Mouse (Mus musculus): ENCODE measurements at regions not wholly inside any gene's neighbourhood (a gene's known extent, or its start where the extent isn't known, plus 50 kb on each side); places are given as distances from the start of the nearest gene placed in this dataset.

DNA sequence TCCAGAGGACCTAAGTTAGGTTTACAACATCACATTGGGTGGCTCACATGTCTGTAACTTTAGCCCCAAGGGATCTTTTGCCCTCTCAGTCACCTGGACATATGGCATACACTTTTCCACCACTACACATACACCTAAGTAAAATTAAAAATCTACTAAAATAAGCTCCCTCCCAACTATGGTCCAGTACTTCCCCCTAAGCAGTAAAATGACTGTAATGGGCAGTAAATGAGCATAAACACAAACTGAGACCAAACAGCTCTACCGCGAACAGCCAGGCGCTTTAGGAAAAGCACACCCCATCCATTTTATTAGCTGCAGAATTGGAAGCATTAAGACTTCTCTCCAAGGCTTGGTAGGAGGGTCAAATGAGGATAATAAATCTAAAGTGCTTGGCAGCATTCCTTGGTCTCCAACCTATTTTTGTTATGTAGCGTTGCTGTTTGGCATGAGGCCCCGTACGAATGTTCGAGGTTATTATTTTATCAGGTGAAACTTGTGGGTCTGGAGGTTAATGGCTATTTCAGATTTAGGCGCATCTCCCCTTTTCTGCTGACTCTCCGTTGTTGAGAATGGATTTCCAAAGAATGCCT is 157.5 kb upstream of the Eif4g2 start:
- peak; percentile 70 to 72 for DNase-seq

DNA sequence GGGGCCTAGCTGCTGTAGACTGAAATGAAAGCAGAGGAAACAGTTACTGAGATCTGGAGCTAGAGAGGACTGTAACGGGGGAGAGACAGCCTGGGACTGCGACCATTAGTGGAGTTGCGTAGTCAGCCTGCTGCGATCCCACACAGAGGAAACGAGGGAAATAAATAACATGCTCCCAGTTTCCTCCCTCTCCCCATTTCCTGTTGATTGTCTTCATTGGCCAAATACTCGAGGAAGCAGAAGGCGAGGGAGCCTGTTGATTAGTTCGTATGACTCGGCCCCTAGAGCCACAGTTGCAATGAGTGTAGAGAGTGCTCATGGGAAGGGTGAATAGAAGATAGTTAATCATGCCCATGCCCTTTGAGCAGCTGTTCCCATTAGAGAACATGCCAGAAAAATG is 155.0 kb upstream of the Eif4g2 start:
- DNase-seq: peak; percentile 30 to 39

DNA sequence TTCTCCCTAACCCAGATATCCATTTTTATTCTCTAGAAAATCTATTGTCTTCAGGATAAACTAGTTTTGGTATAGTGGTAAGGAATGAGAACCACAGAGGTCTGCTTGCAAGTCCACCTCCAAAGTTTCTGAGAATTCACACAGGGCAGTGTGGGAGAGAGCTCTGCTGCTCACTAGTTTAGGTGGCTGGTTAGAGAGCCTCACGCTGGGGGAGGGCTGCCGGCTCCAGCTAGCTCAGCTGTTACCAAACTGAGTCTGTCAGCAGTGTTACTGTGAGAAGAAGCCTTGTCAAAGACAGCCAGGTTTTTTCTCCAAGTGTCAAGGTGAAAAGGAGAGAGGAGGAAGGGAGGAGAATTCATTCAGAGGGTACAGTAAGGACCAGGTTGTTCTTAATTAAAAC is 147.8 kb upstream of the Eif4g2 start:
- peak in 1 of 2 experiments; percentile 26 for DNase-seq

DNA sequence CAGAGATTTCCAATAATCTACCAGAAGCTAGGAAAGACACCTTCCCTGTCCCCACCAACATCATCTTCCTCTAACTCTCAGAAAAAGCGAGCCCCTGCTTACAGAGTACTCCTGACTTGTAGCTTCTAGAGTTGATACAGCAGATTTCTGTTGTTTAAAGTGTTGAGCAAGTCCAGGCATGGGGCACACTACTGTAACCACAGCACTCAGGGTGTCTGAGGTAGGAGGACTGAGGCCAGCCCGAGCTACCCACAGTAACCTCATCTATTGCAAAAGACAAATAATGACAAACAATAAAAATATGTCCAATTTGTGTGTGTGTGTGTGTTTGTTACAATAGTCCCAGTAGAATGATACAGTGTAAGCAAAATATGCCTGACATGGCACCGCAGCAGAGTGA is 144.3 kb upstream of the Eif4g2 start:
- DNase-seq: no peak

DNA sequence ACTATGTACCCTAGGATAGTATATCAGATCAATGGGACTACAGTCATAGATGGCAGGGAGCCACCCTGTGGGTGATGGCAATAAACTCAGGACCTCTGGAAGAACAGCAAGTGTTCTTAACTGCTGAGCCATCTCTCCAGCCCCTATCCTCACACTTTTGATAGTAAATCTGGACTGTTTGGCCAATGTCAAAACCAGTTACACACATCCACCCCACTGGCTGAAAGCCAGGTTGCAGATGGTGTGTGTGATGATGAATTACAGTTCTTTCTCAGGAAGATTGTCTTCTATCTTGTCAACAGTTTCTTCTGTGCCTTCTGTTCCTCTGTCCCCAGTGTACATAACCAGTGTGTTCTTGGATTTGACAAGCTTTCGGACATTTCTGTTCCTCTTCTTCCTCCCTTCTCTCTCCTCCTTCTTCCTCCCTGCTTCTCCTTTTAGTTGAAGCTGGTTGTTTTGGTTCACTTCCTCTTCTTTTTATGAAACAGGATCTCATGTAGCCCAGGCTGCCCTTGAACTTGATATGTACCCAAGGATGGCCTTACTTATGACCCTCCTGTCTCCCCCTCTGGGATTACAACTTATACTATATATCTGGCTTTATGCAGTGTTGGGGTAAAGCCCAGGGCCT is 143.3 kb upstream of the Eif4g2 start:
- DNase-seq: no peak

DNA sequence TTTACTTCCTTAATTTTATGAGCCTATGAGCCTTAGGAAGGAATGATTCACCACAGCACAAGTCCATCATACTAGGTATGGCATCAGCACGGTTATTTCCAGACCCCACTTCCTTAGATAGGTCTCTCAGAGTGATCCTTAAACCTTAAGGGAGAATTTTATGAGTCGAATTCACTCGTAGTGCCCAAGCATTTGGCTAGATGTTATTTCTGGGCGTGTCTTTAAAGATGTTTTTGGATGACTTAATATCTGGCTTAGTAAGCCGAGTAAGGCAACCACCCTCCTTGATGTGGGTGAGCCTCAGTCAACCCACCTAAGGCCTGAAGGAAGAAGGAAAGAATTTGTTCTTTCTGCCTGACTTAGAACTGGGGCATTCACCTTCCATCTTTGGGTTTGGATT is 132.8 kb upstream of the Eif4g2 start:
- DNase-seq: no peak

DNA sequence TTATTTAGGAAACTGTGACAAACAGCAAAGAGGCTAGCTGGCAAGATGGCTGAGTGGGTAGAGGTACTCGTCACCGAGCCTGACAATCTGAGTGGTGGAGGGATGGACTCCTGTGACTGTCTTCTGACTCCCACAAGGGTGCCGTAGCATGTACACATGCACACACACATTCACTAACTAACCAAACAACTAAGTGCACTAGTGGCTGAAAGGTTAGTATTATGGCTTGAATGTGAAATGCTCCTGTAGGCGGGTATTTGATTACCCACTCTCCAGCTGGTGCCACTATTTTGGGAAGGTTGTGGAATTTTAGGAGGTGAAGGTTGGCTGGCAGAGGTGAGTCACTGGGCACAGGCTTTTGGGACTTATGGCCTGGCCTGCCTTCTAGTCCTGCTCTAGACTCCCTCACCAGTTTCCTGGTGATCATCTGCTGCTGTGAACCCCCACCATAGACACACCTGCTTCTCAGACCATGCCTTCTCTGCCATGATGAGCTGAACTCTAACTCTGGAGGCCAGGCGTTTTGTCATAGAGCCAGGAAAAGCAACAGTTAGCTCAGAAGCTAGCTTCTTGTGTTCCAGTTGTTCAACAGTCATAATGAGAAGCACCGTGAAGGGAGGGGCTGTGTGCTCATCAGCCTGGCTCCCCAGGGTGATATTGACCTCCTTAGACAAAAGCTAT is 131.5 kb upstream of the Eif4g2 start:
- no peak for DNase-seq

DNA sequence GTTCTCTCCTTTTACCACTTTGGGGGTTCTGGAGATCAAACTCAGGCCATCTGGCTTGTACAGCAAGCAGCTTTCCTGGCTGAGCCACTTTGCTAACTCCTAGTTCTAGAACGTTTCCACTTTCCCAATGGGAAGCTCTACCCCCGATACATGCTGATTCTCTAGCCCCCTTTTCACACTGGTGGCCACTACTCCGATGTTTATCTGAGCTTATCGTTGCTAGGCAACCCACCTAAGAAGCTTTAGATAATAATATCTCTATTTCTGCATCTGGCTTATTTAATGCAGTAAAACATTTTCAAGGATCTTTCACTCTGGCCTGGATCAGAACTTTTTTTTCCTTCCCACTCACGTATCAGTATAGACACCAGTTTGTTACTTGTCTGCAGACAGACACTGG is 129.4 kb upstream of the Eif4g2 start:
- DNase-seq: no peak

DNA sequence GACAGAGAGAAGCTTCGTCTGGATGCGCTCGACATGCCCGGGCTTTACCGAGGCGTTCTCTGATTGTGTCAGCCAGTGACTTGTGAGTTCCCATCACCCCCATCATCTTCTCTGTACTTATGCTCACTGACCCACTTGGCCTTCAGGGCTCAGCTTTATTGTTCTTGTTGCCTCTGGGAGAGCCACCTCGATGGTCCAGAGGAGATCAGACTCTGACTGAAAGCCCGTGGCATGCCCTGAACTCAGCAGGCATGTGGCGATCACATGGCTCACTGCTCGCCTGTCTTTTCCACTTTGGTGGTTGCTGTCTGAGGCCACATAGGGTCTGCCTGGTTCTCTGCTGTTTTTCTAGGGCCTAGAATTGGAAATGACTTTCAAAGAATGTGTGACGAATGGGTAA is 128.8 kb upstream of the Eif4g2 start:
- no peak for DNase-seq

DNA sequence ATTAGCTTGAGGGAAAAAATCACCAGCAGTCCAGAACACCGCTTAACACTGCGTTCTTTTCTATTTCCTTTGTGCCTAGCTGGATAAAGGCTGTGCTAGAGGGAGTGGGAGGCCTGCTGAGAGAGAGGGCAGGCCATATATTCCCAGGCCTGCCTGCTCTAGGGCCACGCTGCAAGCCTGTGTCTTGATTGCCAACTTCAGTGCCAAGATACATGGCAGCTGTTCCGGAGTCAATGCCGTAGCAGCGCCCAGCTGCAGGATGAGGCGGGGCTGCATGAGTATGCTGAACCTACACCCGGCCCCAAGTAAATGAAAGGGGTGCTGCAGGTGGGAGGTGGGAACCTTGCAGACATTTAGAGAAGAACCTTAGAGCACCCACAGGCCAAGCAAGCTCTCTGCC is 127.5 kb upstream of the Eif4g2 start:
- no peak for DNase-seq

DNA sequence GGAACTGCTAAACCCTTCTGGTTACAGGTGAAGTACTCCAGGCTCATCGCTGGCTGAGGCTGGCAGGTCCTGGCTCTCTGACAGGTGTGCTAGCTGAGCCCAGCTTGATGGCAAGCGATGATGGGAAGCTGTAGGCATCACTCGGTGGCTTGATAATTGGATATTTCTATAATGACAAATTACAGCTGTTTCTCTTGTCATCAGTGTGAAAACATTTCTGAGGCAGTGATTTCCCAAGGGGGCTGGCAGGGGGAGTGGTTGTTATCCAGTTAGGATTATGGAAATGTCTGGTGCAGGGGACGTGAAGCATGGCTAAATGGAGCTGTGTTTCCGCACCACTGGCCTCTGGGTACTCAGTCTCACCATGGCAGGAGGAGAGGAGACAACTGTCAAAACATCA is 123.0 kb upstream of the Eif4g2 start:
- DNase-seq: no peak

DNA sequence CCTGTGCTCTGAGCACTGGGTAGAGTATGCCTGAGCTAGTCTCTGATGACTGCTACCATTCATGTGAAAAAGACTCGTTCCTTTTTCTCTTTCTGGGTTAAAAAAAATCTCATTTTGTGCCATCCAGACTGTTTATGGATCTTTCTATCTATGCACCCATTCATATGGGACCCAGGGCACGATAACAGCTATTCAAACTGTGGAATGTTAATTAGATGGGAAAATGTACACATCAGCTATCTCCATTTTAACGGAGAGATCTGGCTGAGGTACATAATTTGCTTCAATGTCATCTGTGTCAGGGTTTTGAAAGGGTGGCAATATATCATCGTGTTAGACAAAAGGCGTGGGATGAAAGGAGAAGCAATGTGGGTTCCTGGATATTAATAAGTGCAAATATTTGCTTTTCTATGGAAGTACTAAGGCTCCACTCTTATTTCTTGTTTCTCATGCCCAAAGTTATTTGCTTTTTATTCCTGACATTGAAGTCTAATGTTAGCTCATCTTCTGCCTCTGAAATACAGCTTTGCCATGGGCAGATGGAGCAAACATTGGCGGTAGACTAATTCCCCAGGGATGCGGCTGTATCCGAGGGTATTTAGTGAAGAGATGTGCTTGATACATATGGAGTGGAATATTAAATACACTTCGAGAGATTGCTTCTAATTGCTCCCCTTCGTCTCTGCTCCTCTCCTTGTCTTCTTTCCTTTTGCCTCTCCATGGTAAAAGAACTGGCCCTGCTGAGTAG is 116.0 kb upstream of the Eif4g2 start:
- DNase-seq: no peak

DNA sequence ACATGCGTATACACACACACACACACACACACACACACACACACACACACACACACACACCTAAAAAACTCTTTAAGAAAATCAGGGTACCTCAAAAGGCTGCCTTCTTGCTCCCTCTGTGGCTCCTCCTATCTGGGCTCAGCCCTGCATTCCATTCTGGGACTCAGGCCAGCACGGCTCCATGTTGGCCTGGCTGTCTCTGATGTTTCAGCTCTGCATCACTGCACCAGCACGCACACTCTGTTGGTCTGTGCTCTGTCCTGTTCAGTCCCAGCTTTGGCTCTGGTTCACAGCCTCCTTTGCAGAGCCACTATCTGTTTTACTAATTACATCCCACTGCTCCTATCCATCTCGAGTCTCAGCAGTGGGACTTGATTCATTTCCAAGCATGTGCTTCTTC is 108.8 kb upstream of the Eif4g2 start:
- DNase-seq: peak; percentile 46 to 48

DNA sequence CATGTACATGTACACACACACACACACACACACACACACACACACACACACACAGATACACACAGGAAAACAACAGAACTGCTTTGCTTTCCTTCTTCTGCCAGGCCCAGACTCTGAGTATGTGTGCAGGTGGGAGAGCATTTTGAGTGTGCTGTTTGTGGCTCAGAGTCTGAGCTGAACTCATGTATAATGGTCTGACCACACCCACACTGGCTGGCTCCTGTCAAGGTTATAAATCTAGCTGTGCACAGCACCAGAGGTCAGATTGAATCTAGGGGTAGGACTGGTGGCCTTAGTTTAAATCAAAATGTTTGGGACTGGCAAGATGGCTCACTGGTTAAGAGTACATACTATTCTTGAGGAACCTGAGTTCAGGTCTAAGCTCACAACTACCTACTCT is 108.4 kb upstream of the Eif4g2 start:
- no peak for DNase-seq

DNA sequence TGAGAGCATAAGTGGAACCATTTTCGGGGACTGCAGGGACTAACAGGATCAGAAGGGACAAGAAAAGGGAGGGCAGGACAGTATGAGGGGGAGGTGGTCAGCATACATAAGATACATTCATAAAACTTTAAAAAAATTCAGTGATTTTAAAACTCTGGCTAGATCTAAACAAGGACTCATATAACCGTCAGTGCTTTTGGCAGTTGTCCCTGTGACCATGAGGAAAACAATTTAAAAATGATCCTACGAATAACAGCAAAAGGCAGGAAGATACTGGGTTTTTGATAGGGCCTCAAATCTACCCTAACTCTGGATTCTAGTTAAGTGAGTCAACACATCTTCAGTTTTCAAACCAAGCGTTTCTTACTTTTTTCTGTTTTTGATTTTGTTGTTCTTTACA is 106.9 kb upstream of the Eif4g2 start:
- DNase-seq: no peak

DNA sequence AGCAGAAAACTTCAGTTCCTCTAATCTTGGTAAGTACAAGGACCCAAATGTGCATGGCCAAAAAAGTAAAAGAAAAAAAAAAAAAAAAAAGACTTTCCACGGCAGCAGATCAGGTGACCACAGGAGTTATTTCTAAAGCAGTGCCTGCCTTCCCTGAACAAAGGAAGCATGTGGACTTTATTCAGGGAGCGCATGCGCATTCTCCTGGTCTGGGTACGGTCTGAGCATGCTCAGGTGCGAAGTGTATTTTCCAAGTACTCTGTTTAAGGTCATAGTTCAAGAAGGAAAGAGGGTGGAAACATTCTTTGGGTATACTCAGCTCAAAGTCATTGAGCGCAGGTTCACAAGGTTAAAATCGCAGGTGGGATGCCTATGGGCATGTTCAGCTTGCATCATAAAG is 103.1 kb upstream of the Eif4g2 start:
- DNase-seq: no peak

DNA sequence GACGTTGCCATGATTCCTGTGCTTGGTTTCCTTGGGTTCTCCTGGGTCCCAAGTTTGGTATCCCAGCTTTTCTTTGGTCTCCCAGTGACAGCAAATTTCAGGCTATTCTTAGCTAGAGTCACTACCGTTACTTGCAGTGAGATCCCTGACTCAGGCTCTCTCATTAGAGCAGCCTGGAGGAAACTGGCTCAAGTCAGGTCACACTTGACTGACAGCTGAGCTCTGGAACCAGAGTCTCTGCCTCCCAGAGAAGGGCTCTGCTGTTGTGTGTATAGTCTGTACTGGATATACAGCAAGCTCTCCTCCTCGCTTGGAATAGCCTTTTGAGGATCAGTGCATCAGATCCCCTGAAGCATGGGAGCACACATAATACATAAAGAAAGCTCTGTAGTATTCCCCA is 100.7 kb upstream of the Eif4g2 start:
- DNase-seq: peak in 1 of 2 experiments; percentile 16

DNA sequence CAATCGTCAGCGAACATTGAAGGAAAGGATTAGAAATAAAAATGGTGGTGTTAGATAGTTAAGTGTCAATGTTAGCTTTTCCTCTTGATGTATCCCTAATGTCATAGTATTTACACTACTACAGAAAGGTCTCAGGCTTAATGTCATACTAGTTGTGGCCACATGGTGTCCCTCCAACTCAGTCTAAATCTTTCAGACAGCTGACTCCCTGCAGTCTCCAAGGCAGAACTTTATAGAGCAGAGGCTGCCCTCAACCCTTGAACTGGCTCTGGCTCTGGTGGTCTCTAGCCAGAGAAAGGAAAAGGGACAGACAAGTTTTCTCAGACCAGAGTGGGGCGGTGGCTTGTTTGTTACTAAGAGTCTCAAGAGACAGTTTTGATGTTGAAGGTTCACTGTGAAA is 99.5 kb upstream of the Eif4g2 start:
- DNase-seq: peak; percentile 59 to 85

DNA sequence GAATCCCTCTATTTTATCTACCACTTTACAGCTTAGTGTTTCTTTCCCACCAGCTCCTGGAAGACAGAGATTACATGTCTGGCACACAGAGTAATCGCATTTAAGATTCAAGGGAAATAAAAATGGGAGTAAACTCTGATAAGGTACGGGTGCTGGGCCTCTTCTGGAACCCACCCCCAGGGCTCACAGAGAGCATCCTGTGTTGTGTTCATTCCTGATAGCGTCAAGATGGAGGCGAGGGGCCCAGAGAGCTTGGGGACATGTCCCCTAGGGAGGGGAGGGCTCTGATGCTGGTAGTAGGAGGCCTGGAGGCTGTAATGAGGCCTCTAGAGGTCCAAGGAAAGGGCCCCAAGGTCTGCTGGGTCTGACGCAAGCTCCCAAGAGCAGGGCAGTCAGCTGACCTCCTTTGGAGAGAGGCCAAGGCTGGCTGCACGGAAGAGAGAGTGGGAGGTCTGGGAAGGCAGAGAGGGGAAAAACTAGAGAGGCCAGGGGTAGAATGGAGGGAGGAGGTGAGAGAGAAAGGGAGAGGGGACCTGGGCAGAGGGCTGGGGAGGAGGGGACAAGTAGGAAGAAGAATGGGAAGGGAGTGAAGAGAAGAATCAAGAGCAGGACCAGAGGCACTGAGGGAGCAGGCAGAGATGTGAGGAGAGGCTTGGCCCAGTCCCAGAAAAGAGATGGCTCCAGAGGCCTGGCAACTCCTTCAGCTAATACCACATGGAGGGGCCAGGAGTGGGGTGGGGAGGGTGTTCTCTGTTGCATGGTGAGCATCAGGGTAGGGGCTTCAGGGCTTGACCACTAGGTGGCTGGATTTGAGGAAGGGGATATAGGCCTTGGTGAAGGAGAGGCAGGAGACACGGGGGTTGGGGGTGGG is 96.8 kb upstream of the Eif4g2 start:
- peak; percentile 76 to 82 for DNase-seq

DNA sequence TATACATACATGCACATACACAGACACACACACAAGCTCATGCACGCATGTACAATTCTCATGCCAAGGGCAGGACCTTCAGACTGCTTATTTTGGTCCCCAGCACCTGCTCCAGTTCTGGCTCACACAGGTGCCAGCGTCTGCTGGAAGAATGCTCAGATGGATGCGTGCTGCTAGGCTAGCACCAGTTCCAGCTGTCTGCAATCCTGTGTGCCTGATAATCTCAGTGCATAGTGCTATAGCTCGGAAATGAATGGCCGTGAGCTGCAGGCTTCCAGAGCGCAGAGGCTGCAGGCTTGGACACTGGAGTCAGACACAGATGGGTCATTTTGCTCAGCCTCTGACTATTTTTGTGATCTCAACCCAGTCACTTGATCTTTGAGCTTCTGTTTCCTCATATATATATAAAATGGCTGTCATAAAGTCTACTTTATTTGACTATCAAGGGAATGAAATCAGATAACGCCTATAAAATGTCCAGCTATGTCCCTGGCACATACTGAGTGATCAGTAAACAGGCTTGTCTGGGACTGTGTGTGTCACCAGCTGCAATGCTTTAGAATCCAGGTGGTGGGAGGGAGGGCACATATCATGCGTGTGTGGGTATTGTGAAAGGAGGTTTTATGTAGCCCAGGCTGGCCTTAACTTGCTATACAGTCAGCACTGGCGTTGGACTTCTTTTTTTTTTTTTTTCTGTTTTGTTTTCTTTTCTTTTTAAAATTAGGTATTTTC is 91.7 kb upstream of the Eif4g2 start:
- no peak for DNase-seq

DNA sequence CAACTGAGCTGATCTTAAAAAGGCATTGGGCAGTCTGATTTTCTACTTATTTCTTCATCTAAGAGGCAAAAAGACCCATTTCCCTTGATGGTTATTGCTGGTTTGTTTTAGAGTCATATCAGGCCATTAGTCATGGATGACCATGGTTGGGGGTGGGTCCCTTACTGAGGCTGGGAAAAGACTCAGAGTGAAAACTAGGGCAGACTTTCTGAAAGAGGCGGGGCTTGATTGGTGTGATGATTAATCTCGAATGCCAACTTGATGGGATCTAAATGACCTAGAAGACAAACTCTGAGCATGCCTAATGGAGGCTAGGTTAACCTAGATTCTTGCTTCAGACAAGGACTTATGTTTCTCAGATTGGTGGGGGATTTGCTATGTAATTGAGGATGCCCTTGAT is 89.2 kb upstream of the Eif4g2 start:
- DNase-seq: no peak
